Mouse (Mus musculus): ENCODE measurements around the gene Cdc20b. TPM values are rescaled to one million over a fixed set of nuclear protein-coding genes. Genes with fewer than 3 reads are reported as not detected.

The Cdc20b gene
- total and polyA plus RNA-seq, 3 experiments = not detected

DNA sequence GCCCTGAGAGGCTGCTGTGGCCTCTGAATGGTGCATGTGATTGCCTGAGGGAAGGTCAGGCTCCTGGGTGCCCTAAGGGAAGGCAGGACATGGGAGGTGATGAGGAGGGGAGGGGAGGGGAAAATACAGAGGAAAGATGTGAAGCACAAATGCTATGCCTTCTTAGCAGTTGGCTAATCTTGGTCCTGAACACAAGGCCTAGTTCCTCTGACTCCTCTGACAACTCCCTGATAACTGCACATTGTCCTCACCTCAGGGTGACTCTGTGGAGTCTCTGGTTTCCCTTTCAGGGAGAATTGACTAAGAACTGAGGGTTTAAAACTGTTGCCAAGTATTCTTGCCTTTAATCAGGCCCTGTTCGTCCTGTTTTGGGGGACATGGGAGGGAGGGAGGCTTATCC lies 59.7 kb downstream of the Cdc20b start:
- DNase-seq = no peak

GRCm38 (mm10) chr13:113097011-113097410 lies 62.1 kb downstream of the Cdc20b start:
- DNase-seq = no peak

DNA sequence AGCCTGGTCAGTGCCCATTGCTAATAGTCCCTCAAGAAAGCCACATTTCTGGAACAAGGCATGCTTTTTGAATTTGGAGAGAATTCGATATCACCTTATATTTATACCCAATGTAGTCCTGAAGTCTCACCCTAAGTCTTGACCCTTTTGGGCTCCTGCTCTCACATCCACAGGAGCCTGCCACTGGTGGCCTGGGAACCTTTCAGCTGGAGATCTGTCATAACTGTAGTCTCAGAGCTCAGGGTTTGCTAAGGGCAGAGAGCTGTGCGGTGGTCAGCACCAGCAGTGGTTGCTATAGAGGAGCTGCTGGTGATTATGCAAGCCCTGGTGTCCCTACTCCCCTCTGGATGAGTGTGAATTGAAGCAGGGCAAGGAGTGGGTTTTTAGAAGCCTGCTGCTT lies 63.5 kb downstream of the Cdc20b start:
- no peak for DNase-seq

DNA sequence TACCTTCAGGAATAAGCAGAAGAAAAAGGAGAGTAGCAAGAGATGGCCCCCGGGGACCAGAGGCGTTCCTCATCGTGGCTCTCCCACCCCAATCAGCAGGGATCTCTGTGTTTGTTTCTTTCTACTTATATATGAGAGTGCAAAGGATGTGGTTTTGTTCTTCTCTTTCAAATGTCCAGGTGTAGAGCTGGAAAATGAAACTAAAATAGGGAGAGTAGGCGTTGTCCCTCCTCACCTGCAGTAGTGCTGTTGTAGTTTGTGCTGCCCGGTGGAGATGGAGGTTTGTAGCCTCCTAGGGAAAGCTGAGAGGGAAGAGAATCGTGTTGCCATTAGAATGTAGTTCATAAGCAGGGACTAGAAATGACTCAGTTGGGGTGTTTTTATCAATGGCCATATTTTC lies 66.0 kb downstream of the Cdc20b start, which contains the start of gene Gzma:
TSS of gene Gzma (minus strand) at position 103 of the 400 bp plus-strand sequence.
- no peak for DNase-seq

- no peak for DNase-seq
Observed at GRCm38 (mm10) chr13:113101804-113102203, 66.9 kb downstream of the Cdc20b start.

- DNase-seq = no peak
Observed at GRCm38 (mm10) chr13:113104759-113105158, 69.8 kb downstream of the Cdc20b start.

DNA sequence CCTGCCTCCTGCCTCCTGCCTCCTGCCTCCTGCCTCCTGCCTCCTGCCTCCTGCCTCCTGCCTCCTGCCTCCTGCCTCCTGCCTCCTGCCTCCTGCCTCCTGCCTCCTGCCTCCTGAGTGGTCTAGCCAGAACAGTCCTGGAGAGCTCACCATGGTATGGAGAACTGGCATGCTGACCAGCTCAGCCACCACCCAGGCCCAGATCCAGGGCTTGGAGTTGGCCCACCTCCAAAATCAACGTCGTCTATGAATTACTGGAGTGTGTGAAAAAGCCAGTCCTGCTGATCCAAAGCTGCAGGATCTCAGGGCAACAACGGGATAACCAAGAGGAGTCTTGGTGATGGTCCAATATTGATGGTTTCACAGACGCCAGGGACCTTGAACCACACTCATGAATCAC lies 84.1 kb downstream of the Cdc20b start:
- DNase-seq = peak; percentile 14

- DNase-seq = no peak
Observed at GRCm38 (mm10) chr13:113120324-113121237, 85.7 kb downstream of the Cdc20b start.

DNA sequence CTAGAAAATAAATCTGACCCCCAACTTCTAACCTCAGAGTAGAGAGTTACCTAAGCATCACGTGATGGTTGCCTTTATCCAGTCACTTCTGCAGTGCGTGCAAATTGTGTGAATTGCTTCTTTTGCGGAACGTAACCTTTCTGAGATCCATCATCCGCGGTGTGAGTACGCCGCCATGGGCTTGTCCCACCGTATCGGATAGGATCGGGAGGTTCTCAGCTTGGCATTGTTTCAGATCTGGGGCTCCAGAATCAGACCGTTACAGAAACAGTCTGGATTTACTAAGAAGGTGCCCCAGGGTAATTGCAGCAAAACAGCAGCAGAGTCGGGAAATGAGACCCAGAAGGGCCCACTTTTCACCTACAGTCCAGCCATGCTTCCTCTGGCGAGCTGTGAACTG lies 86.4 kb downstream of the Cdc20b start:
- DNase-seq = no peak

- no peak for DNase-seq
Observed at GRCm38 (mm10) chr13:113129974-113130373, 95.1 kb downstream of the Cdc20b start.

DNA sequence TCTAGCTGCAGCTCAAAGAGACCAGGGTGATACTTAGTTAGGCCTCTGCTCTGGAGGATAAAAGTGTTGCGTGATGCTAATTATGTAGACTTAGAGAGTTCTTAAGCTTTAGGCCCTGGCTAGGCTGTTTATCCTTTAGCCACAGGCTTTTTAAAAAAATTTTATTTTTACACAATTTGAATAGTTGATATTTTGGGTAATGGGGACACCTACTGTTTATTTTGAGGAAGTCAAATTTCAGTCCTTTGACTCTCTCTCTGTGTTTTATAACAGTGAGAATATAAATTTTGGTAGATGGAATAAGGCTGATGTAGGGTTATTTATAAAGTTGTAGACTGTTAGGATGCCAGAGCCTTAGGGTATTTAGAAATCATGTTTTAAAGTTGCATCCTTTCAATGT lies 104.7 kb downstream of the Cdc20b start:
- DNase-seq = no peak

Small RNA genes lying within 50 kb of the gene (microRNA-seq; reads per million reads assigned to microRNA genes)
- gene Mir449a (67.0 to 80.2 reads per million in 2 experiments), gene Mir449b (0 reads per million in 2 experiments), gene Mir449c (0 reads per million in 2 experiments)

Other genes with a start within 250 kb of the Cdc20b start
- 100 to 1,000 TPM; 214 to 281 TPM for gene Plpp1, start 234.3 kb upstream of the Cdc20b start, total RNA-seq (2021)
- 213 and 226 TPM in 2 replicates for gene Plpp1, start 234.3 kb upstream of the Cdc20b start, polyA plus RNA-seq (2012; rRNA removed)
- 10 to 100 TPM; 41.2 to 46.2 TPM for gene Mtrex, start 107.7 kb upstream of the Cdc20b start, total RNA-seq (2021)
- gene Mtrex, start 107.7 kb upstream of the Cdc20b start, polyA plus RNA-seq (2012; rRNA removed) = 1.3 and 1.4 TPM in 2 replicates
- gene Dhx29, start 107.7 kb upstream of the Cdc20b start, total RNA-seq (2021) = 10 to 100 TPM; 17.7 to 19.4 TPM
- gene Dhx29, start 107.7 kb upstream of the Cdc20b start, polyA plus RNA-seq (2012; rRNA removed) = 1.1 and 1.4 TPM in 2 replicates
- gene Ccno, start 47.3 kb upstream of the Cdc20b start, total RNA-seq (2021) = under 1 TPM; 0.55 TPM
- 1.7 and 2.5 TPM in 2 replicates for gene Ccno, start 47.3 kb upstream of the Cdc20b start, polyA plus RNA-seq (2012; rRNA removed)
- not detected for gene Mcidas, start 41.3 kb upstream of the Cdc20b start, total RNA-seq (2021)
- not detected in 2 replicates for gene Mcidas, start 41.3 kb upstream of the Cdc20b start, polyA plus RNA-seq (2012; rRNA removed)
- 100 to 1,000 TPM in 1 of 2 experiments, 10 to 100 TPM in 1; 89.7 to 157 TPM for gene Gpx8, start 11.3 kb downstream of the Cdc20b start, total RNA-seq (2021)
- gene Gpx8, start 11.3 kb downstream of the Cdc20b start, polyA plus RNA-seq (2012; rRNA removed) = 2.0 and 2.2 TPM in 2 replicates
- under 1 TPM; 0.46 to 0.59 TPM for gene Gzma, start 65.9 kb downstream of the Cdc20b start, total RNA-seq (2021)
- 0.24 TPM in 1 of 2 replicates, not detected in the other for gene Gzma, start 65.9 kb downstream of the Cdc20b start, polyA plus RNA-seq (2012; rRNA removed)
- 10 to 100 TPM in 1 of 2 experiments, 1 to 10 TPM in 1; 8.2 to 12.8 TPM for gene Esm1, start 174.5 kb downstream of the Cdc20b start, total RNA-seq (2021)
- gene Esm1, start 174.5 kb downstream of the Cdc20b start, polyA plus RNA-seq (2012; rRNA removed) = 5.4 and 9.6 TPM in 2 replicates
- not detected for gene Gzmk, start 190.8 kb downstream of the Cdc20b start, total RNA-seq (2021)
- gene Gzmk, start 190.8 kb downstream of the Cdc20b start, polyA plus RNA-seq (2012; rRNA removed) = not detected in 2 replicates